Mouse (Mus musculus) lung, postnatal 0 days (tissue): Measurements from ENCODE around the gene Klc1. TPM values are rescaled to one million over a fixed set of nuclear protein-coding genes. Genes with fewer than 3 reads are reported as not detected.

Experiments
- ATAC-seq: fragments of 200-750 bp; cut with Nextera tagmentation; 2 replicates; pipeline ENCODE4 v1.8.0; 2017; ENCODE audit warnings: moderate library complexity
- DNase-seq: peaks from one replicate; pipeline ENCODE4 v3.0.0-alpha.2; 2016; ENCODE audit warnings: low spot score
- H3K27ac ChIP-seq: fragments of 300-500 bp; sonication (generic); 2 replicates; pipeline ENCODE4 v1.5.1; 2014; ENCODE audit warnings: antibody characterized with exemption, mild to moderate bottlenecking, low read length, mixed read lengths
- H3K27me3 ChIP-seq: fragments of 300-500 bp; sonication (generic); replicated peaks from 2 replicates; pipeline ENCODE4 v1.6.1; 2014; ENCODE audit warnings: low read length, mixed read lengths; ENCODE audit not compliant: insufficient read depth
- H3K36me3 ChIP-seq: fragments of 300-500 bp; sonication (generic); 2 replicates; pipeline ENCODE4 v1.6.1; 2014; ENCODE audit warnings: low read length, mixed read lengths; ENCODE audit not compliant: insufficient read depth
- H3K4me1 ChIP-seq: fragments of 300-500 bp; sonication (generic); 2 replicates; pipeline ENCODE4 v1.6.1; 2014; ENCODE audit warnings: antibody characterized with exemption, low read depth, low read length, mixed read lengths; ENCODE audit not compliant: insufficient read depth
- H3K4me2 ChIP-seq: fragments of 300-500 bp; sonication (generic); replicated peaks from 2 replicates; pipeline ENCODE4 v1.6.1; 2014; ENCODE audit warnings: low read depth, mild to moderate bottlenecking, low read length, moderate library complexity, mixed read lengths
- H3K4me3 ChIP-seq: fragments of 300-500 bp; sonication (generic); 2 replicates; pipeline ENCODE4 v1.5.1; 2014; ENCODE audit warnings: low read depth, low read length
- H3K9ac ChIP-seq: fragments of 300-500 bp; sonication (generic); replicated peaks from 2 replicates; pipeline ENCODE4 v1.6.1; 2014; ENCODE audit warnings: low read depth, mild to moderate bottlenecking
- H3K9me3 ChIP-seq: fragments of 300-500 bp; sonication (generic); 2 replicates; pipeline ENCODE4 v1.6.1; 2016; ENCODE audit warnings: low read length, mixed read lengths
- CTCF ChIP-seq: IDR thresholded peaks from 2 replicates; pipeline ENCODE4 v1.5.1; 2016; ENCODE audit warnings: antibody characterized with exemption, mild to moderate bottlenecking
- EP300 ChIP-seq: IDR thresholded peaks from 2 replicates; pipeline ENCODE4 v1.6.1; 2016; ENCODE audit warnings: antibody characterized with exemption, mild to moderate bottlenecking, control low read depth
- WGBS: fragments of 180-500 bp; shearing (Covaris S2); extraction: QIAGEN DNeasy Blood & Tissue Kit; methylation state at CpG from one replicate; pipeline ENCODE4 v1.1.7; 2014; 5-methylcytosine and 5-hydroxymethylcytosine counted together
- polyA plus RNA-seq: library from polyadenylated mRNA; unstranded; fragments of >200 nt; fragmentation: Nextera tagmentation; extraction: Ambion mirVana; gene quantifications from 2 replicates; pipeline ENCODE4 v1.2.1, GENCODE M21; 2015

Gene Klc1
- polyA plus RNA-seq, 1 experiment from 2014 or later, result 86.1 TPM

DNA sequence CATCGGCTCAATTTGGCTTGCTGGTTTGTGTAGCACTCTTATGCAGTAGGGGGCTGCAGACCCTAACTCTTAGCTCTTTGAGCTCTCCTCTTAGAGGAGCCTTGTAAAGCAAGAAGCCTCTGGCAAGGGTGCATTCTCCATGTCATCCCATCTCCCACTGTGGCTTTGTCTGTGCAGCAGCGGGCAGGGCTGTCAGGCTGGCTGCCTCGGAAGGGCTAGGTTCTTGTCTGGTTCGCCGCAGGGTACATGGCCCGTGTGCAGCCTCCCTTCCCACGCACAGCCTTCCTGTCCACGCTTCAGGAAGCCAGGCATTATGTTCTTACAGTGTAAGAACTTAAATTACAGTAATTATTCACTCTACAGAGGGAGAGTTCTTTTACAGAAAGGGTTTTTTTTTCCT, 40.0 kb upstream of the Klc1 start:
- no peak for TF ChIP-seq EP300
- TF ChIP-seq CTCF, result no peak
- WGBS, result 56% methylated on average over 8 of the region's 8 CpGs
- Histone ChIP-seq H3K4me1 (no peaks in the 10 kb centered on the region), H3K9me3 (no peaks in the 10 kb centered on the region), H3K4me2 (no peak overlapping the region), H3K36me3 (no peaks in the 10 kb centered on the region; the same call in 1 of the 2 replicates), H3K27ac (no peak overlapping the region), H3K9ac (no peak overlapping the region), H3K4me3 (no peak overlapping the region), H3K27me3 (no peaks in the 10 kb centered on the region)
- ATAC-seq, result no peak
- DNase-seq, result no peak

GRCm38 (mm10) chr12:111720222-111720621, 38.4 kb upstream of the Klc1 start:
- DNase-seq (no peak), ATAC-seq (no peak)
- Histone ChIP-seq H3K4me3 (no peak overlapping the region), H3K4me2 (no peak overlapping the region), H3K27ac (no peak overlapping the region), H3K9ac (no peak overlapping the region), H3K4me1 (no peaks in the 10 kb centered on the region), H3K36me3 (no peaks in the 10 kb centered on the region; the same call in 1 of the 2 replicates), H3K27me3 (no peaks in the 10 kb centered on the region), H3K9me3 (no peaks in the 10 kb centered on the region)
- 91% methylated on average over 4 of the region's 4 CpGs for WGBS
- no peak for TF ChIP-seq CTCF
- TF ChIP-seq EP300, result no peak

DNA sequence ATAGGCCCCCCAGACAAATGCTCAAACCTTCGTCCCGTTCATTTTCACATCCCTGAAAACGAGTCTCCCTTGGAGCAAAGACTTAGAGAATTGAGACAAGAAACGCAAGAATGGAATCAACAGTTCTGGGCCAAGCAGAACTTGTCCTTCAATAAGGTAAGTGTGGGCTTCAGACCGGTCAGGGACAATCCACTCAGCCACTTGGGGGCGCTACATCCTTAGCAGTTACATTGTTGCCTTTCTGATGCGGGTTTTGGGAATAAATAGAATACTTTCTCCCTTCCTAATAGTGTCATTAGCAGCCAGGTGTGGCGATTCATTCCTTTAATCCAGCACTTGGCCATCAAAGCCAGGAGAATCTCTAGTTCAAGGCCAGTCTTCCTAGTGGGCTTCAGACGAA, 36.0 kb upstream of the Klc1 start:
- Histone ChIP-seq H3K36me3 (peaks cover 4% of the 10 kb centered on the region; the same call in 1 of the 2 replicates), H3K9ac (no peak overlapping the region), H3K27ac (no peak overlapping the region), H3K4me2 (no peak overlapping the region), H3K4me1 (no peaks in the 10 kb centered on the region), H3K9me3 (no peaks in the 10 kb centered on the region), H3K27me3 (no peaks in the 10 kb centered on the region), H3K4me3 (no peak overlapping the region)
- peak; percentile 42 for DNase-seq
- TF ChIP-seq EP300 (no peak), CTCF (peak; percentile 77)
- whole genome bisulfite sequencing, result 72% methylated on average over 9 of the region's 9 CpGs
- no peak for ATAC-seq

- H3K36me3 ChIP-seq, result peaks cover 4% of the 10 kb centered on the region; the same call in 1 of the 2 replicates
- no peak overlapping the region for H3K4me2 ChIP-seq
- 64% methylated on average over 6 of the region's 6 CpGs for WGBS
- no peak for TF ChIP-seq CTCF
- TF ChIP-seq EP300, result no peak
- no peaks in the 10 kb centered on the region for H3K9me3 ChIP-seq
- ATAC-seq (peak; percentile 49; the same call in 1 of the 2 replicates), DNase-seq (peak; percentile 16)
- no peaks in the 10 kb centered on the region for H3K4me1 ChIP-seq
- H3K27ac ChIP-seq, result no peak overlapping the region
- H3K4me3 ChIP-seq, result no peak overlapping the region
- H3K9ac ChIP-seq, result no peak overlapping the region
- H3K27me3 ChIP-seq, result no peaks in the 10 kb centered on the region
Observed at GRCm38 (mm10) chr12:111724638-111725337, 33.9 kb upstream of the Klc1 start.

- no peak for DNase-seq
- H3K9me3 ChIP-seq, result no peaks in the 10 kb centered on the region
- ATAC-seq, result peak; percentile 16; the same call in 1 of the 2 replicates
- peaks cover 4% of the 10 kb centered on the region; the same call in 1 of the 2 replicates for H3K36me3 ChIP-seq
- H3K4me3 ChIP-seq, result no peak overlapping the region
- no peaks in the 10 kb centered on the region for H3K4me1 ChIP-seq
- no peak for TF ChIP-seq CTCF
- no peak for TF ChIP-seq EP300
- WGBS, result 64% methylated on average over 12 of the region's 12 CpGs
- H3K9ac ChIP-seq, result no peak overlapping the region
- H3K27me3 ChIP-seq, result no peaks in the 10 kb centered on the region
- 0 out of 2 replicates have a peak overlapping the region, but pooled peaks have one; percentile 32 for H3K27ac ChIP-seq
- no peak overlapping the region for H3K4me2 ChIP-seq
Observed at GRCm38 (mm10) chr12:111725338-111726121, 33.1 kb upstream of the Klc1 start.

DNA sequence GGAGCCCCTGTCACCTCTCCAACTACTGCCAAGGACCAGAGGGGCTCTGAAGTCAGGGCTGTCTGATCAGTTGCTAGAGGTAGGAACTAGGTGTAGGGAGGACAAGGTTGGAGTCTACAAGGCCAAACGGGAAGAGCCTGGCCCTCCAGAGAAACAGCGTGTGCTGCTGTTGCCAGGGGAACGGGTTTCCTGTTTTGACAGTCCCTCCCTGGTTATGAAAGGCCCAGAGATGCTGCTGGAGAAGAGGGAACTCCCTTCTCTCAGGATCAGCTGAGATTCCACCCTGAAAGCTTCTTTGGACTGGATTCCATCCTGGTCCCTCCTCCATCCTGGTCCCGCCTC, 32.6 kb upstream of the Klc1 start:
- ATAC-seq, result peak; percentile 81
- no peaks in the 10 kb centered on the region for H3K27me3 ChIP-seq
- no peak overlapping the region for H3K4me2 ChIP-seq
- H3K9ac ChIP-seq, result no peak overlapping the region
- TF ChIP-seq CTCF, result no peak
- TF ChIP-seq EP300, result no peak
- peak; percentile 78 for DNase-seq
- 0 out of 2 replicates have a peak overlapping the region, but pooled peaks have one; percentile 32 for H3K27ac ChIP-seq
- 61% methylated on average over 4 of the region's 4 CpGs for WGBS
- peaks cover 4% of the 10 kb centered on the region; the same call in 1 of the 2 replicates for H3K36me3 ChIP-seq
- no peaks in the 10 kb centered on the region for H3K9me3 ChIP-seq
- no peaks in the 10 kb centered on the region for H3K4me1 ChIP-seq
- H3K4me3 ChIP-seq, result no peak overlapping the region
